Mouse (Mus musculus) c-Kit-positive CD71-positive TER-119-positive erythroid progenitor cells, embryonic 14.5 days (primary cell): ENCODE measurements at regions not wholly inside any gene's neighbourhood (a gene's known extent, or its start where the extent isn't known, plus 50 kb on each side); places are given as distances from the start of the nearest gene placed in this dataset.

Experiments used
- DNase-seq: peaks from one replicate; pipeline ENCODE4 v3.0.0-alpha.2; 2013; ENCODE audit warnings: low spot score

- DNase-seq, result no peak
Measured at GRCm38 (mm10) chr8:36363291-36363690, 597.7 kb downstream of the Gm19410 start.

- DNase-seq, result no peak
Measured at GRCm38 (mm10) chr8:36364567-36365231, 599.1 kb downstream of the Gm19410 start.

GRCm38 (mm10) chr8:36365945-36366344 is 600.4 kb downstream of the Gm19410 start:
- DNase-seq, result no peak

GRCm38 (mm10) chr8:36376579-36377350 is 611.2 kb downstream of the Gm19410 start:
- no peak for DNase-seq

GRCm38 (mm10) chr8:36394487-36394886 is 598.9 kb upstream of the AI429214 start:
- DNase-seq, result no peak

- no peak for DNase-seq
Measured at GRCm38 (mm10) chr8:36396493-36396892, 596.9 kb upstream of the AI429214 start.

- no peak for DNase-seq
Measured at GRCm38 (mm10) chr8:36406706-36407105, 586.7 kb upstream of the AI429214 start.
